Comparison of ENCODE assay signal across 11 mouse cellular contexts in the genomic region with DNA sequence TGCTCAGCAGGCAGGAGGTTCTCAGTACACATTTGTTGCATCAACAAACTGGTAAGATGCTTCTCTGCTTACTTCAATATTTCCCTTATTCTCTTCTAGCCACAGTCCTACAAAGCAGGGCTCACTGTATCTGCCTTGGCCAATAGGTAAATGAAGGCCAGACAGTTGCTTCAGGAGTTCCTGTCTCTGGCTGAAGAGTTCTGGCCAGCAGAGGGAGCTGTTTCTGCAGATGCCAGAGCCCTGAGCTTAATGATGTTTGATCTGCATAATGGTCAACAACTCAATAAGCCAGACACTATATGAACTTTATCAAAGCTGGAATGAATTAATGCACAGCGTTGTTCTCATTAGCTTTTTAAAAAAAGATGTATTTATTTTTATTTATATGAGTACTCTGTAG. TPM values are rescaled to one million over a fixed set of nuclear protein-coding genes. Genes with fewer than 3 reads are reported as not detected.
DNase-seq lines count a peak whose midpoint lies in the region; ATAC-seq and TF ChIP-seq lines count a peak whose summit lies in the region.
"Had no signal": no experiment of that assay in that cellular context is flagged by ENCODE, and none has a peak within 500 bp of the region (broad histone marks: within the 10 kb centered on the region; RNA-seq: fewer than 3 reads in every experiment).

No protein-coding gene starts in this region.

- no peak overlapping the region for H3K27ac ChIP-seq in forebrain, embryonic 10.5 days
- H3K27ac ChIP-seq in forebrain, embryonic 13.5 days = no peak overlapping the region
- no peak overlapping the region for H3K27ac ChIP-seq in layer of hippocampus, adult 2 months
- H3K27ac ChIP-seq in small intestine, adult 2 months (ENCODE audit: insufficient read depth, low read depth, low read length) = no peak overlapping the region

- H3K4me2 ChIP-seq in forebrain, embryonic 13.5 days = no peak overlapping the region

- no peak for TF ChIP-seq POLR2A in brain, embryonic 14.5 days (IDR thresholded peaks at IDR 0.05; ENCODE audit: borderline replicate concordance, extremely low read depth, insufficient read depth, insufficient read length, poor library complexity, severe bottlenecking)
- TF ChIP-seq POLR2A in small intestine, adult 2 months (IDR thresholded peaks at IDR 0.05; ENCODE audit: low read depth, low read length) = no peak

- peak; percentile 77 for TF ChIP-seq CTCF in brain, embryonic 14.5 days (IDR thresholded peaks at IDR 0.05; ENCODE audit: borderline replicate concordance, extremely low read depth, insufficient read depth, insufficient read length)
- TF ChIP-seq CTCF in layer of hippocampus, adult 2 months (conservative IDR thresholded peaks at IDR 0.05) = peak; percentile 88
- TF ChIP-seq CTCF in small intestine, adult 2 months (IDR thresholded peaks at IDR 0.05; ENCODE audit: extremely low read depth, insufficient read length, insufficient replicate concordance, low read depth, low read length) = peak; percentile 87; the same call in 1 of the 2 replicates

- ATAC-seq in forebrain, embryonic 13.5 days = no peak

- WGBS in forebrain, embryonic 10.5 days = 51% methylated on average over 1 of the region's 1 CpGs
- WGBS in forebrain, embryonic 13.5 days = 51% methylated on average over 1 of the region's 1 CpGs
- WGBS in small intestine, adult 2 months = 33% methylated on average over 1 of the region's 1 CpGs

- no peak overlapping the region for H3K9ac ChIP-seq in forebrain, embryonic 13.5 days

- peak; percentile 42 for DNase-seq in forebrain, embryonic 10.5 days (ENCODE audit: extremely low spot score, low spot score)
- DNase-seq in CD4-positive, CD25-positive, alpha-beta regulatory T cell, adult 2 months (ENCODE audit: low read depth, low spot score) = peak; percentile 82
- peak; percentile 74 for DNase-seq in brain, embryonic 14.5 days (ENCODE audit: low read depth)
- peak; percentile 57 to 72 for DNase-seq in frontal cortex, postnatal 25 days (ENCODE audit: low spot score in 2 of 2)
- DNase-seq in layer of hippocampus, adult 2 months (ENCODE audit: low spot score in 2 of 2) = peak; percentile 49 to 66
- peak; percentile 89 for DNase-seq in lung, postnatal 25 days (ENCODE audit: low spot score)

- peaks cover 2% of the 10 kb centered on the region for H3K36me3 ChIP-seq in forebrain, embryonic 10.5 days (replicated peaks)
- H3K36me3 ChIP-seq in forebrain, embryonic 13.5 days (ENCODE audit: poor library complexity, severe bottlenecking) = no peaks in the 10 kb centered on the region
- peaks cover 2% of the 10 kb centered on the region; the same call in 1 of the 2 replicates for H3K36me3 ChIP-seq in small intestine, adult 2 months (ENCODE audit: control insufficient read depth, insufficient read depth, low read length)

- H3K4me3 ChIP-seq in forebrain, embryonic 10.5 days = no peak overlapping the region
- no peak overlapping the region for H3K4me3 ChIP-seq in forebrain, embryonic 13.5 days
- H3K4me3 ChIP-seq in layer of hippocampus, adult 2 months = no peak overlapping the region
- H3K4me3 ChIP-seq in small intestine, adult 2 months (ENCODE audit: low read depth, low read length) = no peak overlapping the region

- H3K4me1 ChIP-seq in forebrain, embryonic 10.5 days = peaks cover 20% of the 10 kb centered on the region
- H3K4me1 ChIP-seq in forebrain, embryonic 13.5 days = peaks cover 8% of the 10 kb centered on the region
- peaks cover 5% of the 10 kb centered on the region for H3K4me1 ChIP-seq in small intestine, adult 2 months (ENCODE audit: control insufficient read depth, insufficient read depth, insufficient read length, low read length)

- no peaks in the 10 kb centered on the region for H3K9me3 ChIP-seq in forebrain, embryonic 10.5 days
- no peaks in the 10 kb centered on the region for H3K9me3 ChIP-seq in forebrain, embryonic 13.5 days (replicated peaks)

- H3K27me3 ChIP-seq in forebrain, embryonic 10.5 days (ENCODE audit: poor library complexity, severe bottlenecking) = no peaks in the 10 kb centered on the region
- H3K27me3 ChIP-seq in forebrain, embryonic 13.5 days = no peaks in the 10 kb centered on the region
- no peaks in the 10 kb centered on the region for H3K27me3 ChIP-seq in small intestine, adult 2 months (ENCODE audit: control insufficient read depth, insufficient read depth, low read length)

RNA-seq across cellular contexts. Expression of a gene that starts 3.3 kb away (rescaled TPM):
- 299 and 311 TPM in 2 replicates for polyA plus RNA-seq in forebrain, embryonic 10.5 days (2016; fragmentation: Nextera tagmentation; extraction: Ambion mirVana)
- polyA plus RNA-seq in forebrain, embryonic 13.5 days (2015; fragmentation: Nextera tagmentation; extraction: Ambion mirVana) = 287 and 299 TPM in 2 replicates
- polyA plus RNA-seq in brain, embryonic 14.5 days (2012; rRNA removed) = 112 and 162 TPM in 2 replicates
- 10 to 100 TPM; 21.2 to 22.1 TPM for total RNA-seq in layer of hippocampus, adult 2 months (2021)
- 1.3 and 2.9 TPM in 2 replicates for polyA plus RNA-seq in small intestine, adult 2 months (2012; rRNA removed)

RNA-seq across cellular contexts. Expression of a gene that starts 18.3 kb away (rescaled TPM):
- polyA plus RNA-seq in forebrain, embryonic 10.5 days (2016; fragmentation: Nextera tagmentation; extraction: Ambion mirVana) = 5.4 and 6.7 TPM in 2 replicates
- 3.9 and 4.1 TPM in 2 replicates for polyA plus RNA-seq in forebrain, embryonic 13.5 days (2015; fragmentation: Nextera tagmentation; extraction: Ambion mirVana)
- polyA plus RNA-seq in brain, embryonic 14.5 days (2012; rRNA removed) = 3.2 and 3.4 TPM in 2 replicates
- 1 to 10 TPM in 1 of 2 experiments, under 1 TPM in 1; 0.54 to 1.4 TPM for total RNA-seq in layer of hippocampus, adult 2 months (2021)
- 1.4 and 2.6 TPM in 2 replicates for polyA plus RNA-seq in small intestine, adult 2 months (2012; rRNA removed)

RNA-seq across cellular contexts. Expression of a gene that starts 41.6 kb away (rescaled TPM):
- polyA plus RNA-seq in forebrain, embryonic 10.5 days (2016; fragmentation: Nextera tagmentation; extraction: Ambion mirVana) = 12.1 and 15.2 TPM in 2 replicates
- polyA plus RNA-seq in forebrain, embryonic 13.5 days (2015; fragmentation: Nextera tagmentation; extraction: Ambion mirVana) = 12.8 and 17.4 TPM in 2 replicates
- 6.8 and 11.2 TPM in 2 replicates for polyA plus RNA-seq in brain, embryonic 14.5 days (2012; rRNA removed)
- total RNA-seq in layer of hippocampus, adult 2 months (2021) = 1 to 10 TPM; 3.8 to 6.0 TPM
- 3.7 and 4.4 TPM in 2 replicates for polyA plus RNA-seq in small intestine, adult 2 months (2012; rRNA removed)

RNA-seq across cellular contexts. Expression of a gene that starts 48.1 kb away (rescaled TPM):
- not detected in 2 replicates for polyA plus RNA-seq in forebrain, embryonic 10.5 days (2016; fragmentation: Nextera tagmentation; extraction: Ambion mirVana)
- not detected in 2 replicates for polyA plus RNA-seq in forebrain, embryonic 13.5 days (2015; fragmentation: Nextera tagmentation; extraction: Ambion mirVana)
- 0.01 TPM in 1 of 2 replicates, not detected in the other for polyA plus RNA-seq in brain, embryonic 14.5 days (2012; rRNA removed)
- not detected for total RNA-seq in layer of hippocampus, adult 2 months (2021)
- polyA plus RNA-seq in small intestine, adult 2 months (2012; rRNA removed) = not detected in 2 replicates
- total RNA-seq: ES-E14 had no signal
- polyA plus RNA-seq: large intestine, adult 2 months; stomach, embryonic 16.5 days had no signal

Comparison
In these comparisons a context has a peak if more than half of its experiments do, and no peak if none do; other contexts are left out.
1. RNA of a gene that starts 3.3 kb away (polyA plus RNA-seq): 299 to 311 TPM in forebrain, embryonic 10.5 days, 287 to 299 TPM in forebrain, embryonic 13.5 days and 112 to 162 TPM in brain, embryonic 14.5 days; 1.3 to 2.9 TPM in small intestine, adult 2 months; every median in the first group is over 10 times any median in the second.
2. Peak in every context shown above with its lines, with median percentiles within 50 percentile points of each other: DNase-seq and CTCF ChIP-seq.